Mouse (Mus musculus): ENCODE data around the gene Gpr84.

GRCm38 (mm10) chr15:103339166-103339960, 29.0 kb upstream of the Gpr84 start:
- no peak for TF ChIP-seq CTCF (IDR thresholded peaks at IDR 0.05; ENCODE audit: control insufficient read depth, insufficient read depth, insufficient replicate concordance, low read depth, low read length)
- no peak for TF ChIP-seq POLR2A (IDR thresholded peaks at IDR 0.05; ENCODE audit: control insufficient read depth, low read depth, low read length)
